Mouse (Mus musculus) cerebellum, adult 18-20 months (tissue): ENCODE measurements around the gene Gpatch2.

Experiments
- DNase-seq, 2 experiments: peaks; one replicate each; pipeline ENCODE4 v3.0.0; 2021

Gene Gpatch2

DNA sequence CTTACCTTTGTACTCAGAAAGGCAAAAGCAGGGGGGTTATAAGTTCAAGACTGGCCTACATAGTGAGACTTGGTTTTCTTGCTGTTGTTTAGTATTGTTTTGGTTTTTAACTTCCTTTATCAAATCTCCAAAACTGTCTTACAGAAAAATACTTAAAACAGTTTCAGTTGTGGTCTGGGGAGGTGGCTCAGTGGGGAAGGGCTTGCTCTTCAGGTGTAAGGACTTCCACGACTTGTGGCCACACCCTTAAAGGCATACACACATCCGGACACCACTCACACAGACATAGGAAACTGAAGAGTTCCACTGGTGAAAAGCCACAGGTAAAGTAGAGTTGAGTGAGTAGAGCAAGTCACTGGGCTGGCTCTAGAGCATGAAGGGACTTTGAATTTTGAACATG, 93.2 kb downstream of the Gpatch2 start:
- no peak for DNase-seq

GRCm38 (mm10) chr1:187311122-187311521, 95.8 kb downstream of the Gpatch2 start:
- DNase-seq, result no peak

DNA sequence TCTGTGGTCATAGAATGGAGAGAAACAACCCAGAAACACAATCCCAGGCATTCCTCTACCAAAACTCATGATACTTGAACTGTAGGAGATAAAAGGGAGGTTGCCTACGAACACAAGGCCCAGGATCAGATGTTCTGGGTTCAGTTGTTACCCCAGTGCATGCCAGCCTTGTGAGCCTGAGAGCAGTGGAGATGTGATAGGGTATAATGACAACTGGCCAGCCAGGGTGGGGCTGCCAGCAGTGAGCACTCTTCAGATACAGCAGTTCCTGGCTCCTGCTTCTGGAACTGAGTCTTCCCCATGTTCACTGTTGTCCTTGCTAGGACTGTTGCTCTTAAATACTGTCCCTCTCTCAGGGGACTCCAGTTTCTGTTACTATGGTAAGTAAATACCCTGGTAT, 98.0 kb downstream of the Gpatch2 start:
- DNase-seq, result no peak

- no peak for DNase-seq
These were observed 98.5 kb downstream of the Gpatch2 start for GRCm38 (mm10) chr1:187313763-187314162.

GRCm38 (mm10) chr1:187314516-187314915, 99.2 kb downstream of the Gpatch2 start:
- DNase-seq, result no peak

- DNase-seq, result no peak
These were observed 100.5 kb downstream of the Gpatch2 start for GRCm38 (mm10) chr1:187315821-187316220.

- no peak for DNase-seq
These were observed 101.2 kb downstream of the Gpatch2 start for GRCm38 (mm10) chr1:187316555-187316954.

GRCm38 (mm10) chr1:187321814-187322213, 106.5 kb downstream of the Gpatch2 start:
- DNase-seq, result no peak

DNA sequence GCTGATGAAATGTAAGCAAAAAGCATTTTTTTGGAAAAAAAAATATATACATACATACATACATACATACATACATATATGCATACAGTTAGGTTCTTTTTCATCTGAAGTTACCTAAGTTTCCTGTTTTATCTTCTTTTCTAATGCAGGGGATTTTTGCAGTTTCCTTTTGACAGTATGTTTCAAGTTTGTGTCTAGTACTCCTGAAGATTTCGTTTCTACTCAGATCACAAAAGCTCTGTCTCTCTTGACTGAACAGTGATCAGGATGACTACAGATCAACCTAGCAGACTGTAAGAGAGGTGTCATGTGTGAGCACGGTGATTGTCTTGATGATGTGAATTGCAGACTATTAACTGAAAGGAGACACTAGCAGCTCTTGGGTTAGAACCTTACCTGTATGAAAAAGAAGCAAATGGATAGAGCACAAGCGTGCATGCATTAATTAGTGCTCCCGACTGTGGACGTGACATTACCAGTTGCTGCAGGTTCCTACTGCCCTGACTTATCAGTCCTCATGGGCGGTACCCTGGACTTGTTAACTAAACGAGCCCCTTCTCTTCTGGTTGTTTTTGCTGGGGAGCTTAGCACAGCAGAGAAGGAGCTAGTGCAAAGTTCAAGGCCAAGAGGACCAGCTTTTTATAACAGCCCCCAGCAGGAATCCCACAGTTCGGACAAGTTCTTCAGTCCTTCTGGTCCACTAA, 107.3 kb downstream of the Gpatch2 start:
- DNase-seq, result no peak

GRCm38 (mm10) chr1:187323209-187323589, 107.9 kb downstream of the Gpatch2 start:
- no peak for DNase-seq

GRCm38 (mm10) chr1:187342551-187342950, 127.2 kb downstream of the Gpatch2 start:
- DNase-seq, result no peak

DNA sequence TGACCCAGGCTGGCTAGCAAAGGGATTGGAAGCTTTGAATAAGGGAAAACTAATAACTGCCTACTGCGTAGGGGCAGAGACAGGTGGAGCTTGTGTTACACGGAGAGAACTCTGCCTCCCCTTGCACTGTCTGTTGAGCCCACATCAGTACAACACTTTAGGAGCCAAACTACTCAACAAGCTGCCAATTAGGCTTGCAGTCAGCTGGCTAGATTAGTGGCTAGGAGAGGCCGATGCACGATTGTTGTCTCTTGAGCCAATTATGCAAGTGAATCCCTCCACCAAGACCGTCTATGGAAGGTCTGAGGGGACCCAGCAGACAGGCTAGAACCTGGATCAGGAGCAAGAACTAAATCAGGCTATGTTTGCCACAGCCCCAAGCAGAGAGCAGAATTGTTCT, 129.8 kb downstream of the Gpatch2 start:
- no peak for DNase-seq

- DNase-seq, result no peak
These were observed 131.6 kb downstream of the Gpatch2 start for GRCm38 (mm10) chr1:187346923-187347322.

- DNase-seq, result no peak
These were observed 132.3 kb downstream of the Gpatch2 start for GRCm38 (mm10) chr1:187347606-187348005.

- DNase-seq, result no peak
These were observed 132.9 kb downstream of the Gpatch2 start for GRCm38 (mm10) chr1:187348053-187348820.

DNA sequence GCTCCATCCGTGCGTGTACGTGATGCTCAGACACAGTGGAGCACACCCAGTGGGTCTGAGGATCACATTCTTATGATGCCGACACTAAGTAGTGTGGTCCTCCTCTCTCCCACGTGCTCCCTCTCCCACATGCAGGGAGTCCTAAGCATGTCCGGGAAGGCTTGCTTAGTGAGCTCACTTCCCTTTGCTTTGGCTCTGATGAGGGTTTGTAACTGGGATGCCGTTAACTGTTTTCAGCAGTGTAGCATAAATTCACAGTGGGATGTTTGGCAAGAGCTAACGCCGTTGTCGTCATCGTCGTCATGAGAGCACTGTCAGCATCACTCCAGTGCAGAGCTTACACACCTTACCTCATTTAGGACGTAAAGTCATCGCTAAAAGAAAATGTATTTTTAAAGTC, 133.6 kb downstream of the Gpatch2 start:
- DNase-seq, result no peak

GRCm38 (mm10) chr1:187356169-187356568, 140.9 kb downstream of the Gpatch2 start:
- no peak for DNase-seq

GRCm38 (mm10) chr1:187356904-187357303, 141.6 kb downstream of the Gpatch2 start:
- DNase-seq, result no peak

DNA sequence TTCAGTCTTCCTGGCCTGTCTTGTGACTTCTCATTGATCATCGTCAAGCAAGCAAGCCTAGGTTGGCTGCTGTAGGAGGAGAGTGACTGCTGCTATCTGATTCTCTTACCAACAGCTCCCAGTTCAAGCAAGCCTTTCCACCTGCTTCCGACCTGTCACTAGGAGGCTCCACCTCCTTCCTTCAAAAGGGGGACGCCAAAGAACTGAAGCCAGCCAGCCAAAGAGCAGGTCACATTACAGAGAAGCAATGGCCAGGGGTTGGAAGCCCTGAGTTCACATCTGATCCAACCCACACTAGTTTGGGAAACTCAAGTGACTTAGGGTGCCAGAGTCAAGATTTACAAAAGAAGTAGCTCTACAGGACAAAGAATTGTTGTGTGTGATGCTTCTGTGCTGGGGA, 144.9 kb downstream of the Gpatch2 start:
- DNase-seq, result no peak

DNA sequence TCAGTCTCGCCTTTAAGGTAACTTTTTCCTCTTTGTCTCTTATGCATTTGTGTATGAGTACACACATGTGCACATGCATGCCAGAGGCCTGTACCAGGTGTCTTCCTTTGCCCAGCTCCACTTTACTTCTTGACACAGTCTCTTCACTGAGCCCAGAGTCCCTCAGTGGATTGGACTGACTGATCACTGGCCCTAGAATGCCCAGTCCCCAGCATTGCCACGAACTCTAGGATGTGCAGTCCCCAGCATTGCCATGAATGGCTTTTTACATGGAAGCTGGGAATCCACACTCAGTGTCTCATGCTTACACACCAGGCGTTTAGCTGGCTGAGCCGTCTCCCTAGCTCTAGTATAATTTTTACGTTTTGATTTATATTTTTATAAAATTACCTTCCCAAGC, 147.2 kb downstream of the Gpatch2 start:
- no peak for DNase-seq

DNA sequence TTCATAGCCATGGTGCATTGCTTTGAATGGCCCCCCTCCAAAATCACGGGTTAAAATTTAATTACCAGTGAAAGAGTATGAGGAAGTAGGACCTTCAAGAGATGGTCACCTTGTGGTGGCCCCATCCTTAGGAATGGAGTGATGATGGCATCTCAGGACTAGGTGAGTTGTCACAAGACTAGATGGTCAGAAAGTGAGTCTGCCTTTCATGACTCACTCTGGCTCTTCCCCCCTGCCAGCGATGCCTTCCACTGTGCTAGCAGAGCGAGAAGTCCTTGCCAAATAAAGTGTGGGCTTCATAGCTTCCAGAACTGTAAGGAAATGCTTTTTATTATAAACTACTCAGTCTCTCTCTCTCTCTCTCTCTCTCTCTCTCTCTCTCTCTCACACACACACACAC, 150.1 kb downstream of the Gpatch2 start:
- no peak for DNase-seq

DNA sequence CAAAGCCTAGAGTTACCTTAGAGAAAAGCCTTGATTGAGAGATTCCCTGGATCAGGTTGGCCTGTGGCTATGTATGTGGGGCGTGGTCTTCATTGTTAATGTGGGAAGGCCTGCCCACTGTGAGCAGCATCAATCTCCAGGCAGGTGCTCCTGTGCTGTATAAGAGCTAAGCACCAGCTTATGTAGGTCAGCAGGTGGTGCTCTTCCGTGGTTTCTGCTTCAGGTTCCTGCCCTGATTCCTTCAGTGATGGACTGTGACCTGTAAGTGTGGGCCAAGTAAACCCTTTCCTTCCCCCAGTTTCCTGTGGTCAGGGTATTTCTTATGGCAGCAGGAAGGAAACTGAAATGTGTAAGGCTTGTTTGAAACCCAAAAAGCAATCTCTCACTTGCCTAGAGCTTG, 151.5 kb downstream of the Gpatch2 start:
- DNase-seq, result no peak

GRCm38 (mm10) chr1:187369049-187369448, 153.7 kb downstream of the Gpatch2 start:
- no peak for DNase-seq

DNA sequence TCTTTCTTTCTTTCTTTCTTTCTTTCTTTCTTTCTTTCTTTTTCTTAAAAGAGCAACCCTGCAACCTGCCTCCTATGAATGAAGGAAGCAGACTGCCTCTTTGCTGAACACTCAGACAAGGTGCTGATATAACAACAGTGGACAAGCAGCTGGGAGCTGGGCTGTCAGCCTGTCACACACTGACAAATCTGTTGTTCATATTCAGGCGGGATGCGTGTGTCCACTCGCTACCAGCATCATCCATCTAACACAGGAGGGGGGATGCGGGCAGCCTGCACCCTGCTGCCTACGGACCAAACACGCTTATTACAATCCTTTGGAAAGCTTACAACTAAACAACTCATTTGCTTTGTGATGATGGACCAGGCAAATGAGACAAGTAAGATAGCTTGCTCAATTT, 158.2 kb downstream of the Gpatch2 start:
- no peak for DNase-seq

DNA sequence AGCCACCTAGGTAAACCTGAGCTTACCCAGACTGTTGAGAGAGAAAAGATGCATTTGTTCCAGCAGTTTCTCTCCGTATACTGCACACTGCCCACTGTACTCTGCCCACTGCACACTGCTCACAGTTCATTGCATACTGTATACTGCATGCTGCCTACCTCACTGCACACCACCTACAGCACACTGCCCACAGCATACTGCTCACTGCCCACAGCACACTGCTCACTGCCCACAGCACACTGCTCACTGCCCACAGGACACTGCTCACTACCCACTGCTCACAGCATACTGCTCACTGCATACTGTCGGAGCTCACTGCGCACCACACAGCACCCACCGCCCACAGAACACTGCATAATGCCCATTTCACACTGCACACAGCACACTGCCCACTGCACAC, 159.1 kb downstream of the Gpatch2 start:
- DNase-seq, result no peak
